9 mouse cellular contexts compared by ENCODE assay signal in the genomic region with DNA sequence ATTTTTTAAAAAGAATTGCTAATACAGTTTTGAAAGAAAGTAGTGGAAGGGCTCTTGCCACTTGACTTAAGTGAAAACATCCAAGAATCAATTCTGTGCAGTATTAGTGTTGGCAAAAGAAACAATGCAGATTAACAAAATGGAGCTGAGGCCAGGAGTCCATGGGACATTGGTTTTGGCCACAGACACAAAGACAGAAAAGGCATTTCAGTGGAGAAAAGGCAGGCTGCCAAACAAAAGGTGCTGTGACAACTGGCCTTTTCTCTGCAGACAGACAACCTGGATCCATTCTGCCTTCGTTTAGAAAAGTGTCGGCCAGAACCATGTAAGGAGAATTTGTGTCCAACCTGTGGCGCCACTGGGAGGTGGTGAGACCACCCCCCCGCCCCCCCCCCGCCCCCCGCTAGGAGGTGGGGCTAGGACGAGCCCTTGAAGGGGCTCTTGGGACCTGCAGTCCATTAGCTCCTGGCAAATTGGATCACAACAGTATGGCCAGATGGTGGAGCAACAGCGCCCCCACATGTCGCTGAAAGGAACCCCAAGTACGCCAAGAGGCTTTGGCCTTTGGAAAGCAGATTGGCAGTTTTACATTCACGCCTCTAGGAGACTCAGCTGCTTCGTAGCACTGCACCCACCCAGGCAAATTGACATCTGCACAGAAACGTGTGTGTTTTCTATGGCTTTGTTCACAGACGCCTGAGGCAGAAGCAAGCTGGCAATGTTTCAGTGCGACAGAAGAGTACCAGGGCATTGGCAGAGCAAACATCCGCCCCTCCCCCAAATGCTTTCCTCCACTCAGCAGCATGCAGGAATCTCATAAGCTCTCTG. TPM values are rescaled to one million over a fixed set of nuclear protein-coding genes. Genes with fewer than 3 reads are reported as not detected.
DNase-seq lines count a peak whose midpoint lies in the region; ATAC-seq and TF ChIP-seq lines count a peak whose summit lies in the region.
"Had no signal": no experiment of that assay in that cellular context is flagged by ENCODE, and none has a peak within 500 bp of the region (broad histone marks: within the 10 kb centered on the region; RNA-seq: fewer than 3 reads in every experiment).

No protein-coding gene starts in this region.

- no peaks in the 10 kb centered on the region for H3K36me3 ChIP-seq in MEL (ENCODE audit: control insufficient read depth in 1 of 2, insufficient read depth in 2 of 2, low read length in 2 of 2)
- no peaks in the 10 kb centered on the region for H3K36me3 ChIP-seq in hindbrain, embryonic 11.5 days (ENCODE audit: control insufficient read depth, insufficient read depth, low read length)

- no peak for TF ChIP-seq POLR2A in MEL (IDR thresholded peaks at IDR 0.05; ENCODE audit: control insufficient read depth in 1 of 2, insufficient read depth in 1 of 2, low read depth in 1 of 2, low read length in 2 of 2, poor library complexity in 1 of 2)

- peak; percentile 86 for ATAC-seq in hindbrain, embryonic 11.5 days (ENCODE audit: low FRiP score)

- H3K4me3 ChIP-seq in MEL (ENCODE audit: control insufficient read depth in 1 of 2, insufficient read depth in 1 of 2, low read depth in 2 of 2, low read length in 2 of 2), result no peak overlapping the region
- H3K4me3 ChIP-seq in hindbrain, embryonic 11.5 days (ENCODE audit: low read depth, low read length), result peak overlapping the region; percentile 12; the same call in 1 of the 2 replicates
- H3K4me3 ChIP-seq: megakaryocyte, embryonic 14.5 days had no signal

- peak; percentile 77 for DNase-seq in MEL (ENCODE audit: low read depth, low spot score)
- DNase-seq in cerebellum, adult 8-10 months, result peak; percentile 73
- DNase-seq in frontal cortex, adult 2 months (ENCODE audit: extremely low spot score in 1 of 2, low spot score in 1 of 2), result peak; percentile 79 to 96
- DNase-seq in hindbrain, embryonic 11.5 days (ENCODE audit: low spot score), result peak; percentile 94
- DNase-seq in layer of hippocampus, adult 9-11 months, result peak; percentile 92
- DNase-seq in lung, postnatal 10 days, result peak; percentile 95
- DNase-seq in retina, embryonic 14.5 days (ENCODE audit: low spot score), result peak; percentile 95
- DNase-seq in thymus, postnatal 36 days, result peak; percentile 78 to 82

- peak overlapping the region; percentile 25 for H3K4me2 ChIP-seq in hindbrain, embryonic 11.5 days (replicated peaks; ENCODE audit: low read depth, low read length)

- peak; percentile 76 to 89 (median 85) for TF ChIP-seq CTCF in MEL (IDR thresholded peaks at IDR 0.05 in 2 of 3, conservative IDR thresholded peaks at IDR 0.05 in 1 of 3; ENCODE audit: control insufficient read depth in 1 of 3, insufficient read depth in 1 of 3, low read depth in 2 of 3, low read length in 3 of 3, poor library complexity in 1 of 3, severe bottlenecking in 1 of 3)

- no peak overlapping the region for H3K9ac ChIP-seq in MEL (ENCODE audit: control insufficient read depth, low read depth, low read length, poor library complexity, severe bottlenecking)
- H3K9ac ChIP-seq in hindbrain, embryonic 11.5 days (ENCODE audit: low read depth, low read length), result 0 out of 2 replicates have a peak overlapping the region, but pooled peaks have one; percentile 19

- no peaks in the 10 kb centered on the region for H3K9me3 ChIP-seq in MEL (replicated peaks; ENCODE audit: insufficient read depth, low read length)
- no peaks in the 10 kb centered on the region for H3K9me3 ChIP-seq in hindbrain, embryonic 11.5 days (ENCODE audit: control insufficient read depth, low read length)
- H3K9me3 ChIP-seq: megakaryocyte, embryonic 14.5 days had no signal

- 5% methylated on average over 16 of the region's 16 CpGs for WGBS in hindbrain, embryonic 11.5 days

- no peaks in the 10 kb centered on the region for H3K27me3 ChIP-seq in MEL (ENCODE audit: control insufficient read depth in 1 of 2, insufficient read depth in 2 of 2, low read length in 2 of 2)
- no peaks in the 10 kb centered on the region for H3K27me3 ChIP-seq in hindbrain, embryonic 11.5 days (ENCODE audit: control insufficient read depth, insufficient read depth, low read length)

- peak; percentile 83 for TF ChIP-seq RAD21 in MEL (IDR thresholded peaks at IDR 0.05; ENCODE audit: low read depth, low read length)

- no peaks in the 10 kb centered on the region for H3K79me2 ChIP-seq in MEL (ENCODE audit: control insufficient read depth, insufficient read depth, low read length, poor library complexity)

- no peaks in the 10 kb centered on the region for H3K4me1 ChIP-seq in MEL (ENCODE audit: control insufficient read depth in 1 of 2, insufficient read depth in 2 of 2, low read length in 2 of 2)
- no peaks in the 10 kb centered on the region for H3K4me1 ChIP-seq in hindbrain, embryonic 11.5 days (replicated peaks; ENCODE audit: control insufficient read depth, insufficient read depth, low read length)

- no peak overlapping the region for H3K27ac ChIP-seq in MEL (ENCODE audit: control insufficient read depth, low read depth, low read length)
- H3K27ac ChIP-seq in hindbrain, embryonic 11.5 days (ENCODE audit: low read depth, low read length), result no peak overlapping the region

- no peak for TF ChIP-seq EP300 in MEL (IDR thresholded peaks at IDR 0.05; ENCODE audit: low read depth in 1 of 2, low read length in 2 of 2)

TF ChIP-seq in MEL, 35 proteins besides CTCF, POLR2A, EP300 and RAD21:
- TF ChIP-seq SMC3 (IDR thresholded peaks at IDR 0.05; ENCODE audit: low read depth, low read length) (peak; percentile 71), ZC3H11A (IDR thresholded peaks at IDR 0.05; ENCODE audit: low read depth, low read length) (peak; percentile 72), TBP (IDR thresholded peaks at IDR 0.05; ENCODE audit: low read depth, low read length) (no peak), USF2 (IDR thresholded peaks at IDR 0.05; ENCODE audit: borderline replicate concordance in 1 of 2, insufficient read depth in 1 of 2, low read depth in 1 of 2, low read length in 2 of 2) (no peak), RCOR1 (IDR thresholded peaks at IDR 0.05; ENCODE audit: low read depth, low read length) (no peak)

RNA-seq across cellular contexts. Expression of a gene that starts 8.5 kb away (rescaled TPM):
- total RNA-seq in MEL (2012; rRNA removed), result 0.20 and 0.27 TPM in 2 replicates
- under 1 TPM in 1 of 2 experiments, not detected in 1; 0.50 TPM for polyA plus RNA-seq in MEL (2012; ENCODE audit: insufficient read depth in 1 of 2, insufficient read length in 2 of 2, low read depth in 1 of 2, low replicate concordance in 2 of 2, missing spikeins in 1 of 2)
- 36.2 and 37.1 TPM in 2 replicates for polyA plus RNA-seq in frontal cortex, adult 2 months (2012; rRNA removed)
- 13.7 and 14.6 TPM in 2 replicates for polyA plus RNA-seq in hindbrain, embryonic 11.5 days (2014; fragmentation: Nextera tagmentation; extraction: Ambion mirVana)

RNA-seq across cellular contexts. Expression of a gene that starts 18.5 kb away (rescaled TPM):
- total RNA-seq in MEL (2012; rRNA removed), result not detected in 2 replicates
- polyA plus RNA-seq in MEL (2012; ENCODE audit: insufficient read depth in 1 of 2, insufficient read length in 2 of 2, low read depth in 1 of 2, low replicate concordance in 2 of 2, missing spikeins in 1 of 2), result not detected
- 0.29 and 0.36 TPM in 2 replicates for polyA plus RNA-seq in frontal cortex, adult 2 months (2012; rRNA removed)
- polyA plus RNA-seq in hindbrain, embryonic 11.5 days (2014; fragmentation: Nextera tagmentation; extraction: Ambion mirVana), result not detected in 2 replicates

RNA-seq across cellular contexts. Expression of a gene that starts 36.0 kb away (rescaled TPM):
- total RNA-seq in MEL (2012; rRNA removed), result 0.07 and 0.15 TPM in 2 replicates
- under 1 TPM in 1 of 2 experiments, not detected in 1; 0.18 TPM for polyA plus RNA-seq in MEL (2012; ENCODE audit: insufficient read depth in 1 of 2, insufficient read length in 2 of 2, low read depth in 1 of 2, low replicate concordance in 2 of 2, missing spikeins in 1 of 2)
- 6.2 and 6.3 TPM in 2 replicates for polyA plus RNA-seq in frontal cortex, adult 2 months (2012; rRNA removed)
- 3.0 and 3.2 TPM in 2 replicates for polyA plus RNA-seq in hindbrain, embryonic 11.5 days (2014; fragmentation: Nextera tagmentation; extraction: Ambion mirVana)
